ENCODE assay signal across 23 mouse cellular contexts in genomic region chr2:163916703-163917102, GRCm38 (mm10). TPM values are rescaled to one million over a fixed set of nuclear protein-coding genes. Genes with fewer than 3 reads are reported as not detected.
DNase-seq lines count a peak whose midpoint lies in the region; ATAC-seq and TF ChIP-seq lines count a peak whose summit lies in the region.
"Had no signal": no experiment of that assay in that cellular context is flagged by ENCODE, and none has a peak within 500 bp of the region (broad histone marks: within the 10 kb centered on the region; RNA-seq: fewer than 3 reads in every experiment).

No protein-coding gene starts in this region.

- H3K36me3 ChIP-seq in hindbrain, embryonic 14.5 days (replicated peaks; ENCODE audit: control insufficient read depth, insufficient read depth) = no peaks in the 10 kb centered on the region
- no peaks in the 10 kb centered on the region for H3K36me3 ChIP-seq in hindbrain, embryonic 10.5 days
- no peaks in the 10 kb centered on the region for H3K36me3 ChIP-seq in midbrain, embryonic 16.5 days (ENCODE audit: control insufficient read depth, insufficient read depth, low read length)
- H3K36me3 ChIP-seq: embryonic facial prominence, embryonic 15.5 days; G1E; heart, embryonic 12.5 days; limb, embryonic 10.5 days had no signal

- DNase-seq in cerebellum, adult 11-12 months = peak; percentile 42
- DNase-seq in cerebellum, postnatal 10 days = no peak
- no peak for DNase-seq in hindbrain, embryonic 14.5 days (ENCODE audit: low spot score)
- no peak for DNase-seq in hindbrain, embryonic 10.5 days (ENCODE audit: low spot score)
- no peak for DNase-seq in lung, adult 2 months
- DNase-seq: adrenal gland, postnatal 25 days; heart, postnatal 14 days; kidney, adult 2 months; kidney, postnatal 10 days; liver, postnatal 0 days; lung, postnatal 14 days; retina, postnatal 1 day; right cerebral cortex, postnatal 4 days; thymus, postnatal 14 days had no signal

- H3K4me2 ChIP-seq in hindbrain, embryonic 14.5 days (replicated peaks) = peak overlapping the region; percentile 93
- peak overlapping the region; percentile 81 for H3K4me2 ChIP-seq in midbrain, embryonic 16.5 days (ENCODE audit: low read length)
- H3K4me2 ChIP-seq: embryonic facial prominence, embryonic 15.5 days; heart, embryonic 12.5 days had no signal

- TF ChIP-seq POLR2A in cortical plate, adult 2 months (IDR thresholded peaks at IDR 0.05; ENCODE audit: extremely low read depth, insufficient read depth, low read length) = no peak
- no peak for TF ChIP-seq POLR2A in lung, adult 2 months (IDR thresholded peaks at IDR 0.05; ENCODE audit: borderline replicate concordance, extremely low read depth, low read depth, low read length)

- no peak for ATAC-seq in hindbrain, embryonic 14.5 days (ENCODE audit: low FRiP score)
- no peak for ATAC-seq in midbrain, embryonic 16.5 days
- ATAC-seq: activated CD4-positive, CD25-positive, alpha-beta regulatory T cell, adult 4 months; inflammation-experienced regulatory T-cells, adult 6 months; liver, postnatal 0 days had no signal

- H3K4me1 ChIP-seq in hindbrain, embryonic 14.5 days (replicated peaks; ENCODE audit: control insufficient read depth, insufficient read depth, low read length) = peaks cover 30% of the 10 kb centered on the region
- H3K4me1 ChIP-seq in hindbrain, embryonic 10.5 days (replicated peaks) = peaks cover 30% of the 10 kb centered on the region
- peaks cover 6% of the 10 kb centered on the region for H3K4me1 ChIP-seq in cortical plate, adult 2 months (ENCODE audit: control insufficient read depth, insufficient read depth, low read length)
- peaks cover 46% of the 10 kb centered on the region for H3K4me1 ChIP-seq in midbrain, embryonic 16.5 days (ENCODE audit: control insufficient read depth, insufficient read depth, low read length)
- no peaks in the 10 kb centered on the region for H3K4me1 ChIP-seq in lung, adult 2 months (ENCODE audit: control insufficient read depth, insufficient read depth, low read length)

- no peaks in the 10 kb centered on the region for H3K9me3 ChIP-seq in hindbrain, embryonic 14.5 days (ENCODE audit: control insufficient read depth, low read length)
- no peaks in the 10 kb centered on the region for H3K9me3 ChIP-seq in hindbrain, embryonic 10.5 days
- H3K9me3 ChIP-seq in midbrain, embryonic 16.5 days (replicated peaks; ENCODE audit: control insufficient read depth, low read length, poor library complexity, severe bottlenecking) = no peaks in the 10 kb centered on the region
- H3K9me3 ChIP-seq: embryonic facial prominence, embryonic 15.5 days; heart, embryonic 12.5 days; limb, embryonic 10.5 days had no signal

- TF ChIP-seq CTCF in cortical plate, adult 2 months (IDR thresholded peaks at IDR 0.05; ENCODE audit: extremely low read depth, insufficient read depth, low read length) = no peak
- TF ChIP-seq CTCF in lung, adult 2 months (IDR thresholded peaks at IDR 0.05; ENCODE audit: insufficient read depth, low read length) = no peak

- H3K27ac ChIP-seq in hindbrain, embryonic 14.5 days = no peak overlapping the region
- no peak overlapping the region for H3K27ac ChIP-seq in hindbrain, embryonic 10.5 days
- H3K27ac ChIP-seq in cortical plate, adult 2 months (ENCODE audit: insufficient read depth, low read length) = no peak overlapping the region
- H3K27ac ChIP-seq in midbrain, embryonic 16.5 days (ENCODE audit: low read length) = no peak overlapping the region
- H3K27ac ChIP-seq: embryonic facial prominence, embryonic 15.5 days; limb, embryonic 10.5 days; stomach, postnatal 0 days had no signal

- peaks cover 37% of the 10 kb centered on the region for H3K27me3 ChIP-seq in hindbrain, embryonic 14.5 days (ENCODE audit: control insufficient read depth, insufficient read depth, low read length)
- H3K27me3 ChIP-seq in hindbrain, embryonic 10.5 days (ENCODE audit: insufficient read depth, poor library complexity, severe bottlenecking) = peaks cover 84% of the 10 kb centered on the region
- peaks cover 11% of the 10 kb centered on the region; the same call in 1 of the 2 replicates for H3K27me3 ChIP-seq in midbrain, embryonic 16.5 days (ENCODE audit: control insufficient read depth, insufficient read depth, low read depth, low read length)

- H3K9ac ChIP-seq in hindbrain, embryonic 14.5 days = no peak overlapping the region
- H3K9ac ChIP-seq in midbrain, embryonic 16.5 days (ENCODE audit: low read depth, low read length) = no peak overlapping the region
- H3K9ac ChIP-seq: embryonic facial prominence, embryonic 15.5 days; heart, embryonic 12.5 days; liver, postnatal 0 days had no signal

- WGBS in hindbrain, embryonic 14.5 days = 83% methylated on average over 7 of the region's 7 CpGs
- 80% methylated on average over 7 of the region's 7 CpGs for WGBS in hindbrain, embryonic 10.5 days
- WGBS in midbrain, embryonic 16.5 days = 88% methylated on average over 7 of the region's 7 CpGs
- 77% methylated on average over 7 of the region's 7 CpGs for WGBS in lung, adult 2 months

- H3K4me3 ChIP-seq in hindbrain, embryonic 14.5 days (replicated peaks; ENCODE audit: low read length) = no peak overlapping the region
- no peak overlapping the region for H3K4me3 ChIP-seq in hindbrain, embryonic 10.5 days
- H3K4me3 ChIP-seq in cortical plate, adult 2 months (ENCODE audit: insufficient read depth, low read length) = peak overlapping the region; percentile 90
- H3K4me3 ChIP-seq in midbrain, embryonic 16.5 days (ENCODE audit: low read depth, low read length) = peak overlapping the region; percentile 70
- H3K4me3 ChIP-seq in lung, adult 2 months (replicated peaks; ENCODE audit: extremely low read depth, low read depth, low read length) = no peak overlapping the region
- H3K4me3 ChIP-seq: embryonic facial prominence, embryonic 15.5 days; heart, embryonic 12.5 days; limb, embryonic 10.5 days had no signal

RNA-seq across cellular contexts. Expression of gene Rims4, which starts 1.8 kb away (rescaled TPM):
- 7.1 and 8.9 TPM in 2 replicates for polyA plus RNA-seq in hindbrain, embryonic 14.5 days (2014; fragmentation: Nextera tagmentation; extraction: Ambion mirVana)
- polyA plus RNA-seq in hindbrain, embryonic 10.5 days (2016; fragmentation: Nextera tagmentation; extraction: Ambion mirVana) = 1.2 and 1.6 TPM in 2 replicates
- polyA plus RNA-seq in cortical plate, adult 2 months (2012; rRNA removed) = 33.2 and 33.4 TPM in 2 replicates
- polyA plus RNA-seq in midbrain, embryonic 16.5 days (2015; fragmentation: Nextera tagmentation; extraction: Ambion mirVana) = 18.8 and 20.4 TPM in 2 replicates
- polyA plus RNA-seq in lung, adult 2 months (2012; rRNA removed) = 0.11 and 0.19 TPM in 2 replicates
- polyA plus RNA-seq: activated CD4-positive, CD25-positive, alpha-beta regulatory T cell, adult 4 months; G1E; inflammation-experienced regulatory T-cells, adult 6 months had no signal

Comparison
In these comparisons a context has a peak if more than half of its experiments do, and no peak if none do; other contexts are left out.
1. H3K4me3 ChIP-seq: peak in cortical plate, adult 2 months (single experiment) and midbrain, embryonic 16.5 days (single experiment); none in hindbrain, embryonic 14.5 days (single experiment), hindbrain, embryonic 10.5 days (single experiment) and lung, adult 2 months (single experiment).